Mouse (Mus musculus): ENCODE data around the gene Ugt1a5. TPM values are rescaled to one million over a fixed set of nuclear protein-coding genes. Genes with fewer than 3 reads are reported as not detected.

Ugt1a5 gene
- total and polyA plus RNA-seq, 2 experiments = 119 to 159 TPM

DNA sequence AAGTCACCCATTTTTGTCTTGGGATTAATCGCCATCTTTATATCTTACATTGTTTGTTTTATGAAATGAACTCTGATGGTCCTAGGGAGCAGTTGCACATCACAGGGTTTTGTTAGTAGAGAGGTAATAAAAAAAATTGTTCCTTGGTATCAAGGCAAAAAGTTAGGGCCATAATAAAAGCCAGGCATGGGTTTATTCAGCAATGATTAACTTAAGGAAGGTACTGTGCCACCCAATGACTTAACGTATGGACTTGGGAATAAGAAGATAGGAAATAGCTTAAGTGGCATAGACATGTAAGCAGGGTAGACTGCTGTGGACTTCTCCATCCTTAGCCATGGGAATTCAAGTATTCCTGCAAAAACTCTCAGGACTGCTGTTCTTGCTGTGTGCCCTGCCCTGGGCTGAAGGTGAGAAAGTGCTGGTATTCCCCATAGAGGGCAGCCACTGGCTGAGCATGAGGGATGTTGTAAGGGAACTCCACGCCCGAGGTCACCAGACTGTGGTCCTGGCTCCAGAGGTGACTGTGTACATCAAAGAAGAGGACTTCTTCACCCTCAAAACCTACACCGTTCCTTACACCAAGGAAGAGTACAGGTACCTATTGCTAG, 20.6 kb downstream of the Ugt1a5 start:
- Histone ChIP-seq H3K27ac (replicated peaks; ENCODE audit: insufficient read depth, low read depth, low read length) (no peak overlapping the region), H3K79me2 (ENCODE audit: control insufficient read depth, insufficient read depth, low read length) (peaks cover 22% of the 10 kb centered on the region; the same call in 1 of the 2 replicates), H3K9ac (ENCODE audit: low read depth, low read length) (no peak overlapping the region), H3K4me1 (ENCODE audit: control insufficient read depth, insufficient read depth, low read length) (peaks cover 9% of the 10 kb centered on the region; the same call in 1 of the 2 replicates), H3K4me3 (ENCODE audit: insufficient read depth, low read depth, low read length) (no peak overlapping the region), H3K36me3 (ENCODE audit: control insufficient read depth, insufficient read depth, low read length) (peaks cover 32% of the 10 kb centered on the region), H3K27me3 (ENCODE audit: control insufficient read depth, insufficient read depth, low read length) (no peaks in the 10 kb centered on the region)
- TF ChIP-seq POLR2A (IDR thresholded peaks at IDR 0.05; ENCODE audit: extremely low read depth, insufficient read depth, low read length) = no peak
- TF ChIP-seq CTCF (IDR thresholded peaks at IDR 0.05; ENCODE audit: low read depth, low read length) = no peak
- WGBS = 58% methylated on average over 5 of the region's 5 CpGs
- DNase-seq (ENCODE audit: extremely low read depth, low read depth, low spot score) = peak; percentile 47

DNA sequence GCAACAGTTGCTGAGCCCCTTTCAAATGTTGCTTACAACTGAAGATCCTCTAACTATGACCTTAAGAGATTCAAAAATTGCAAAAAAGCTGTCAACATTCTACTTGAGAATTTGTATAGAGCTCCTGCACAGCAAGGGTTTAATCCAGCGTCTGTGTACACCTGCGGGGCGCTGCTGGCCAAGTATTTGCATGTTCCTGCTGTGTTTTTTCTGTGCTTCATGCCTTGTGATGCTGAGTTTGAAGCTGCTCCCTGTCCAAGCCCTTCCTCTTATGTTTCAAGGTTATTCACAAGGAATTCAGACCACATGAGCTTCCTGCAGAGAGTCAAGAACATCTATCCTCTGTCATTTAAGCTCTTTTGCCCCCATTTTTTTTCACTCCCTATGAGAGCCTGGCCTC, 26.3 kb downstream of the Ugt1a5 start:
- no peaks in the 10 kb centered on the region for H3K27me3 ChIP-seq (ENCODE audit: control insufficient read depth, insufficient read depth, low read length)
- no peak overlapping the region for H3K9ac ChIP-seq (ENCODE audit: low read depth, low read length)
- 88% methylated on average over 3 of the region's 3 CpGs for WGBS
- H3K4me3 ChIP-seq (ENCODE audit: insufficient read depth, low read depth, low read length) = no peak overlapping the region
- H3K79me2 ChIP-seq (ENCODE audit: control insufficient read depth, insufficient read depth, low read length) = peaks cover 44% of the 10 kb centered on the region
- peaks cover 25% of the 10 kb centered on the region for H3K36me3 ChIP-seq (ENCODE audit: control insufficient read depth, insufficient read depth, low read length)
- DNase-seq (ENCODE audit: extremely low read depth, low read depth, low spot score) = no peak
- no peak overlapping the region for H3K27ac ChIP-seq (replicated peaks; ENCODE audit: insufficient read depth, low read depth, low read length)
- TF ChIP-seq POLR2A (IDR thresholded peaks at IDR 0.05; ENCODE audit: extremely low read depth, insufficient read depth, low read length) = no peak
- no peak for TF ChIP-seq CTCF (IDR thresholded peaks at IDR 0.05; ENCODE audit: low read depth, low read length)
- peaks cover 23% of the 10 kb centered on the region for H3K4me1 ChIP-seq (ENCODE audit: control insufficient read depth, insufficient read depth, low read length)

DNA sequence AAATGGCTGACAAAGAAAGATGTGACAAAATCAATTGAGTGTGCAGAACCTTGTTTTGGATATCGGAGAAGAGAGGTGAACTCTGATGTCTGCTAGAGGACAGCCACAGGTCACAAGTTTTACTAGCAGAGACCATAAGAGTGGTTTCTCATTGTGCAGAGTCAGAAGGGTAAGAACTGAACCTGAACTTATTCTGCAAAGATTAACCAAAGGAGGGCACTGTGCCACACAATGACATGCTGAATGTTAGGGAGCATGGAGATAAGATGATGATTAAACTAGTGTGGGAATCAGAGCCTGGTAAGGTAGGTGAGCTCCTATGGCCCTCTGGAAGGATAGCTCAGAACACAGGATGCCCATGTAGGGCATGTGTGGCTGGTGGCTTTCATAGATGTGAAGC, 29.9 kb downstream of the Ugt1a5 start:
- Histone ChIP-seq H3K4me1 (ENCODE audit: control insufficient read depth, insufficient read depth, low read length) (peaks cover 21% of the 10 kb centered on the region), H3K9ac (ENCODE audit: low read depth, low read length) (no peak overlapping the region), H3K27me3 (ENCODE audit: control insufficient read depth, insufficient read depth, low read length) (no peaks in the 10 kb centered on the region), H3K36me3 (ENCODE audit: control insufficient read depth, insufficient read depth, low read length) (peaks cover 10% of the 10 kb centered on the region), H3K4me3 (ENCODE audit: insufficient read depth, low read depth, low read length) (no peak overlapping the region), H3K79me2 (ENCODE audit: control insufficient read depth, insufficient read depth, low read length) (peaks cover 40% of the 10 kb centered on the region), H3K27ac (replicated peaks; ENCODE audit: insufficient read depth, low read depth, low read length) (no peak overlapping the region)
- DNase-seq (ENCODE audit: extremely low read depth, low read depth, low spot score) = peak; percentile 86
- TF ChIP-seq CTCF (IDR thresholded peaks at IDR 0.05; ENCODE audit: low read depth, low read length) = no peak
- no peak for TF ChIP-seq POLR2A (IDR thresholded peaks at IDR 0.05; ENCODE audit: extremely low read depth, insufficient read depth, low read length)
- 24% methylated on average over 1 of the region's 1 CpGs for WGBS

DNA sequence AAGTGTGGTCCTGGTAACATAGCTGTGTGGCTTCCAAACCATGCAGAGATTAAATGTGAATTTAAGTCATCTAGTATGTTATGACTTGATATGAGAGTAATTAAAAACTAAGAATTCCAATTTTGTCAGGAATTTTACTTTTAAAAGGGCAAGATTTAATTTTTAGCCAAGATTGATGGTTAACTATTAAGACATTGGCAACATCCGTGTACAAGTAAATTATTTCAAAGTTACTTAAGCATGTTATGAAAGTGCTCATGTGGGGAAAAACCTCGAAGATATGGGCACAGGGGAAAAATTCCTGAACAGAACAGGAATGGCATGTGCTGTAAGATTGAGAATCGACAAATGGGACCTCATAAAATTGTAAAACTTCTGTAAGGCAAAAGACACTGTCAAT, 31.6 kb downstream of the Ugt1a5 start:
- Histone ChIP-seq H3K9ac (ENCODE audit: low read depth, low read length) (no peak overlapping the region), H3K27ac (replicated peaks; ENCODE audit: insufficient read depth, low read depth, low read length) (no peak overlapping the region)
- 42% methylated on average over 3 of the region's 3 CpGs for WGBS

DNA sequence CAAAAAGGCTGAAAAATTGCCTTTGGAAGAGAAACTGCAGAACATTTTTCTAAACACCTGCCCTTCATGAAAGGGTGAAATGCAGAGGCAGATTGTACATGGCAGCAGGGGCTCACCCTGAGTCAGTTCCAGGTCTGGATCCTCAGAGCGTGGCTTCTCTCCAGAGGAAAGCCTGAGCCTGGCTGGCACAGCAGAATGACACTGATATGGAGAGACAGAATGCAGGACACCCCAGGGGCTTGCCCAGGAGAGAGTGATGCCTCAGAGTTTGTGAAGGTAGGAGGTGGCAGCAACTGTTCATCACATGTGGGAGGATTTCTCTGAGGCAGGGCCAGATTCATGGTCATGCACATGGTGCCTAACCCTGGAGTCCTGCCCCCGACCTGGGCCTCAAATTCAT, 34.2 kb downstream of the Ugt1a5 start:
- H3K79me2 ChIP-seq (ENCODE audit: control insufficient read depth, insufficient read depth, low read length) = peaks cover 22% of the 10 kb centered on the region; the same call in 1 of the 2 replicates
- no peaks in the 10 kb centered on the region for H3K27me3 ChIP-seq (ENCODE audit: control insufficient read depth, insufficient read depth, low read length)
- H3K27ac ChIP-seq (replicated peaks; ENCODE audit: insufficient read depth, low read depth, low read length) = no peak overlapping the region
- peaks cover 8% of the 10 kb centered on the region; the same call in 1 of the 2 replicates for H3K4me1 ChIP-seq (ENCODE audit: control insufficient read depth, insufficient read depth, low read length)
- 63% methylated on average over 2 of the region's 2 CpGs for WGBS
- no peak for DNase-seq (ENCODE audit: extremely low read depth, low read depth, low spot score)
- H3K36me3 ChIP-seq (ENCODE audit: control insufficient read depth, insufficient read depth, low read length) = peaks cover 27% of the 10 kb centered on the region
- H3K4me3 ChIP-seq (ENCODE audit: insufficient read depth, low read depth, low read length) = no peak overlapping the region
- TF ChIP-seq CTCF (IDR thresholded peaks at IDR 0.05; ENCODE audit: low read depth, low read length) = no peak
- TF ChIP-seq POLR2A (IDR thresholded peaks at IDR 0.05; ENCODE audit: extremely low read depth, insufficient read depth, low read length) = no peak
- H3K9ac ChIP-seq (ENCODE audit: low read depth, low read length) = no peak overlapping the region

More for the DNA sequence above, 31.6 kb downstream of the Ugt1a5 start:
- H3K79me2 ChIP-seq (ENCODE audit: control insufficient read depth, insufficient read depth, low read length) = peaks cover 32% of the 10 kb centered on the region
- H3K36me3 ChIP-seq (ENCODE audit: control insufficient read depth, insufficient read depth, low read length) = peaks cover 10% of the 10 kb centered on the region
- peaks cover 19% of the 10 kb centered on the region for H3K4me1 ChIP-seq (ENCODE audit: control insufficient read depth, insufficient read depth, low read length)
- no peak for TF ChIP-seq CTCF (IDR thresholded peaks at IDR 0.05; ENCODE audit: low read depth, low read length)
- no peak for TF ChIP-seq POLR2A (IDR thresholded peaks at IDR 0.05; ENCODE audit: extremely low read depth, insufficient read depth, low read length)
- no peaks in the 10 kb centered on the region for H3K27me3 ChIP-seq (ENCODE audit: control insufficient read depth, insufficient read depth, low read length)
- DNase-seq (ENCODE audit: extremely low read depth, low read depth, low spot score) = no peak
- no peak overlapping the region for H3K4me3 ChIP-seq (ENCODE audit: insufficient read depth, low read depth, low read length)

DNA sequence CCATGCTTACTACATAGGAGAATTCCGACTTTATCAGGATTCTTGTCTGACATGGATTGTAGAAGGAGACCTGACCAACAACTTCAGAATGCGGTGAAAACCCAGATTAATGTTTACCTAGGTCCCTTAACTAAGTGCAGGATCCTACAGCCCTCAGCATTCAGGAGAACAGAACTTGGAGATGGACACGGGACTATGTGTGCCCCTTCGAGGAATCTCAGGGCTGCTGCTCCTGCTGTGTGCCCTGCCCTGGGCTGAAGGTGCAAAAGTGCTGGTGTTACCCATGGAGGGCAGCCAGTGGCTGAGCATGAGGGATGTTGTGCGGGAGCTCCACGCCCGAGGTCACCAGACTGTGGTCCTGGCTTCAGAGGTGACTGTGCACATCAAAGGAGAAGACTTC, 34.6 kb downstream of the Ugt1a5 start, which contains the start of gene Ugt1a2:
Ugt1a2 (plus strand) TSS at position 146 of the 400 bp plus-strand sequence.
- TF ChIP-seq CTCF (IDR thresholded peaks at IDR 0.05; ENCODE audit: low read depth, low read length) = no peak
- no peak for TF ChIP-seq POLR2A (IDR thresholded peaks at IDR 0.05; ENCODE audit: extremely low read depth, insufficient read depth, low read length)
- H3K27me3 ChIP-seq (ENCODE audit: control insufficient read depth, insufficient read depth, low read length) = no peaks in the 10 kb centered on the region
- peaks cover 25% of the 10 kb centered on the region for H3K79me2 ChIP-seq (ENCODE audit: control insufficient read depth, insufficient read depth, low read length)
- peaks cover 30% of the 10 kb centered on the region for H3K36me3 ChIP-seq (ENCODE audit: control insufficient read depth, insufficient read depth, low read length)
- H3K4me1 ChIP-seq (ENCODE audit: control insufficient read depth, insufficient read depth, low read length) = peaks cover 9% of the 10 kb centered on the region; the same call in 1 of the 2 replicates
- 71% methylated on average over 7 of the region's 7 CpGs for WGBS
- no peak within 1 kb of the TSS for H3K27ac ChIP-seq (replicated peaks; ENCODE audit: insufficient read depth, low read depth, low read length)
- no peak within 1 kb of the TSS for H3K4me3 ChIP-seq (ENCODE audit: insufficient read depth, low read depth, low read length)
- H3K9ac ChIP-seq (ENCODE audit: low read depth, low read length) = no peak within 1 kb of the TSS
- no peak for DNase-seq (ENCODE audit: extremely low read depth, low read depth, low spot score)

Measured in liver, adult 2 months (tissue).